Mouse (Mus musculus) forebrain, embryonic 11.5 days (tissue): ENCODE measurements around the gene Rps6kb2. TPM values are rescaled to one million over a fixed set of nuclear protein-coding genes. Genes with fewer than 3 reads are reported as not detected.

Experiments used
- ATAC-seq: fragments of 200-750 bp; cut with Nextera tagmentation; replicated peaks from 2 replicates; pipeline ENCODE4 v1.8.0; 2017; ENCODE audit warnings: moderate TSS enrichment; ENCODE audit not compliant: low FRiP score
- DNase-seq: peaks from one replicate; pipeline ENCODE4 v3.0.0-alpha.2; 2017; ENCODE audit warnings: low spot score
- H3K27ac ChIP-seq: fragments of 300-500 bp; sonication (generic); 2 replicates; pipeline ENCODE4 v1.5.1; 2014; ENCODE audit warnings: low read depth, low read length
- H3K27me3 ChIP-seq: fragments of 300-500 bp; sonication (generic); 2 replicates; pipeline ENCODE4 v1.6.1; 2014; ENCODE audit warnings: mild to moderate bottlenecking, low read length, mixed read lengths; ENCODE audit not compliant: control insufficient read depth, insufficient read depth
- H3K36me3 ChIP-seq: fragments of 300-500 bp; sonication (generic); 2 replicates; pipeline ENCODE4 v1.6.1; 2014; ENCODE audit warnings: mild to moderate bottlenecking, low read length, moderate library complexity, mixed read lengths; ENCODE audit not compliant: control insufficient read depth, insufficient read depth
- H3K4me1 ChIP-seq: fragments of 300-500 bp; sonication (generic); replicated peaks from 2 replicates; pipeline ENCODE4 v1.6.1; 2014; ENCODE audit warnings: low read length, mixed read lengths; ENCODE audit not compliant: control insufficient read depth, insufficient read depth
- H3K4me2 ChIP-seq: fragments of 300-500 bp; sonication (generic); 2 replicates; pipeline ENCODE4 v1.6.1; 2014; ENCODE audit warnings: low read depth, mild to moderate bottlenecking, low read length, moderate library complexity, mixed read lengths; ENCODE audit not compliant: severe bottlenecking
- H3K4me3 ChIP-seq: fragments of 300-500 bp; sonication (generic); 2 replicates; pipeline ENCODE4 v1.5.1; 2014; ENCODE audit warnings: low read depth, low read length
- H3K9ac ChIP-seq: fragments of 300-500 bp; sonication (generic); 2 replicates; pipeline ENCODE4 v1.6.1; 2014; ENCODE audit warnings: low read length
- H3K9me3 ChIP-seq: fragments of 300-500 bp; sonication (generic); 2 replicates; pipeline ENCODE4 v1.6.1; 2016; ENCODE audit warnings: low read length, mixed read lengths; ENCODE audit not compliant: control insufficient read depth
- WGBS: fragments of 180-500 bp; shearing (Covaris S2); extraction: QIAGEN DNeasy Blood & Tissue Kit; methylation state at CpG from one replicate; pipeline ENCODE4 v1.1.7; 2014; 5-methylcytosine and 5-hydroxymethylcytosine counted together
- polyA plus RNA-seq: library from polyadenylated mRNA; unstranded; fragments of >200 nt; fragmentation: Nextera tagmentation; extraction: Ambion mirVana; gene quantifications from 2 replicates; pipeline ENCODE4 v1.2.1, GENCODE M21; 2014

Gene Rps6kb2
- polyA plus RNA-seq, 1 experiment from 2014 or later, result 55.8 TPM

DNA sequence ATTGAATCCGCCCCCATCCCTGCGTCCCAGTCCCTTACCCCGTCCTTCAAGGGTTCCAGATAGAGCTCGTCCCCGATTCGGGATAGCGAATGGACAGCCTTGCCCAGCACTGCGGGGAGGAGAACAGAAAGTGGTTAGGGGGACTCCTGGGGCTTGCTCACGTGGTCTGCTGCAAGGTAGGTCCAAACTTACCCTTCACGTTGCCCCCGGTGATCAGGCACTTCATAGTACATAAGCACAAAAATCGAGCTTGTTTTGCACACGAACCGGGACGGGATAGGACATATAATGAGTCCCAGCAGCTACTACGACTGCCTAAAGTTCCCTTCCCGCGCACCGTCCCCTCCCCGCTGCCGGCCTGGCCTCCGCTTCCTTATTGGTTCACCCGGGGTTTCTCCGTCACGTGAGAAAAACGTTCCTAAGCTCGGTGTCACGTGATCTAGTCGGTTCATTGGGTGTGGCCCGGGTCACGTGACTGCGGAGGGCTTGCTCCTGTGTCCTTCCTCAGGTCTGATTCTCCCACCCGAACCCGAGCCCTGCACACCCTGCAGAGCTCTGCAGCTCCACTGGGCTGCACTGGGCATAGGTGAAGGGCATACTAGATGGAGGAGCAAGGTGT, 38.2 kb upstream of the Rps6kb2 start, which contains the start of gene Rad9a:
Gene Rad9a (minus strand): TSS at position 372 of the 619 bp plus-strand sequence.
- H3K4me1 ChIP-seq, result peaks cover 18% of the 10 kb centered on the region
- H3K9me3 ChIP-seq, result no peaks in the 10 kb centered on the region
- DNase-seq (peak; percentile 96), ATAC-seq (peak; percentile 89)
- H3K4me2 ChIP-seq, result peak within 1 kb of the TSS; percentile 97
- peak within 1 kb of the TSS; percentile 69 for H3K4me3 ChIP-seq
- WGBS, result under 1% methylated on average over 34 of the region's 34 CpGs
- H3K27ac ChIP-seq, result peak within 1 kb of the TSS; percentile 53; the same call in 1 of the 2 replicates
- H3K36me3 ChIP-seq, result peaks cover 4% of the 10 kb centered on the region; the same call in 1 of the 2 replicates
- H3K9ac ChIP-seq, result peak within 1 kb of the TSS; percentile 88
- H3K27me3 ChIP-seq, result no peaks in the 10 kb centered on the region

DNA sequence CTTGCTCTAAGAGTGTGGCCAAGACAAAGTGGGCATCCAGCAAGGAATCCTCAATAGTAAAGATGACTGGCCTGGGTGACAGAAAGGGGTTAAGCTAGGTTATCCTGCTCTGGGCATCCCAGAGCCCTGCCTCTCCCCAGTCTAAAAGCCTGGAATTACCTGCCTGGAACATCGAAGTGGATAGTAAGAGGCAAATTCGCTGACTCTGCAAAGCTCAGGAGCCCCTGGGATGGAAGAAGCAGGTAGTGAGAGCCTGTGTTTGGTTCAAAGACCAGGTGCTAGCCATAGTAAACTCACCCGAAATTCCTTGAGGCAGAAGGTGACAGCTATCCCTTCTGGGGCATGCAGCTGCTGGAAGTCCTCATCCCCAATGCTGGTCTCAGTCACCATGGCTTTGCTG, 34.0 kb upstream of the Rps6kb2 start:
- no peak overlapping the region for H3K9ac ChIP-seq
- H3K36me3 ChIP-seq, result peaks cover 18% of the 10 kb centered on the region
- 74% methylated on average over 3 of the region's 3 CpGs for WGBS

DNA sequence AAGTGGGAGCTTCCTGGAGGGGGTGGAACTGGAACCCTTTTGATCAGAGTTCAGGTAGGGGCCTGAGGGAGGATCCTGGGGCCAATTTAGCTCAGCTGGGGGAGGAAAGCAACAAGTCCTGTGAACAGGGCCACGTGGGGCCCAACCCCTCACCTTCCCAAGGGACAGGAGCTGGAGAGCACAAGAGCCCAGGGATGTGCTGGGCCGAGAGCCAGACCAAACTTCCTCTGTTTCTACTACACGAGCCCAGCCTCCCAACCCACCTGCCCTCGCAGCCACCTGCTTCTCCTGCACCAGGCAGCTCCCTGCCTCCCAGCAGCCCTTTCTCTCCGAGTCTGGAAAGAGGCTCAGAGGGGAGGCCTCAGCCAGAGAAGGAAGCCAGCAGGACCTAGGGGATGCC, 33.4 kb upstream of the Rps6kb2 start:
- Histone ChIP-seq H3K4me3 (no peak overlapping the region), H3K36me3 (peaks cover 18% of the 10 kb centered on the region)

More for the DNA sequence above, 34.0 kb upstream of the Rps6kb2 start:
- H3K27me3 ChIP-seq, result no peaks in the 10 kb centered on the region
- ATAC-seq, result no peak
- H3K4me1 ChIP-seq, result peaks cover 23% of the 10 kb centered on the region
- H3K4me2 ChIP-seq, result no peak overlapping the region
- no peak overlapping the region for H3K27ac ChIP-seq
- H3K9me3 ChIP-seq, result no peaks in the 10 kb centered on the region
- no peak overlapping the region for H3K4me3 ChIP-seq
- DNase-seq, result no peak

DNA sequence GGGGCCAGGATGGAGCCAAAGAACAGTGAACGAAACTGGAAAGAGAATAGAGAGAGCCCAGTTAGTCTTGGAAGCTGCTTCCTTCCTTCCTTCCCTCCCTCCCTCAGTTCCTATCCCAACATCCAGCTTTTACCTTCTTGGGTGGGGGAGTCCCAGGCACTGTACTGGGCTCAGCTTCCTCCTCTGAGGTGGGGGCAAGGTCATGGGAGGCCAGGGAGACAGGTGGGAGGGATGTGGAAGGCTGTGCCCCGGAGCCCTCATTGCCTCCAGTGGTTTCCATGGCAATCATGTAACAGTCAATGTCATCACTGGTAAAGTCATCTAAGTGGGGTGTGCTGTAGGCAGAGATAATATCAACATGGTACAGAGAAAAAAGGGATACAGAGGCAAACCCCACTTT, 32.9 kb upstream of the Rps6kb2 start:
- WGBS, result 70% methylated on average over 2 of the region's 2 CpGs
- Histone ChIP-seq H3K36me3 (peaks cover 18% of the 10 kb centered on the region), H3K9me3 (no peaks in the 10 kb centered on the region), H3K27me3 (no peaks in the 10 kb centered on the region), H3K4me2 (no peak overlapping the region), H3K4me1 (peaks cover 20% of the 10 kb centered on the region), H3K4me3 (no peak overlapping the region), H3K9ac (no peak overlapping the region), H3K27ac (no peak overlapping the region)
- ATAC-seq (no peak), DNase-seq (no peak)

More for the DNA sequence above, 33.4 kb upstream of the Rps6kb2 start:
- no peaks in the 10 kb centered on the region for H3K9me3 ChIP-seq
- H3K27me3 ChIP-seq, result no peaks in the 10 kb centered on the region
- ATAC-seq (no peak), DNase-seq (no peak)
- WGBS, result 72% methylated on average over 5 of the region's 5 CpGs
- H3K9ac ChIP-seq, result no peak overlapping the region
- H3K27ac ChIP-seq, result no peak overlapping the region
- peaks cover 17% of the 10 kb centered on the region for H3K4me1 ChIP-seq
- no peak overlapping the region for H3K4me2 ChIP-seq

DNA sequence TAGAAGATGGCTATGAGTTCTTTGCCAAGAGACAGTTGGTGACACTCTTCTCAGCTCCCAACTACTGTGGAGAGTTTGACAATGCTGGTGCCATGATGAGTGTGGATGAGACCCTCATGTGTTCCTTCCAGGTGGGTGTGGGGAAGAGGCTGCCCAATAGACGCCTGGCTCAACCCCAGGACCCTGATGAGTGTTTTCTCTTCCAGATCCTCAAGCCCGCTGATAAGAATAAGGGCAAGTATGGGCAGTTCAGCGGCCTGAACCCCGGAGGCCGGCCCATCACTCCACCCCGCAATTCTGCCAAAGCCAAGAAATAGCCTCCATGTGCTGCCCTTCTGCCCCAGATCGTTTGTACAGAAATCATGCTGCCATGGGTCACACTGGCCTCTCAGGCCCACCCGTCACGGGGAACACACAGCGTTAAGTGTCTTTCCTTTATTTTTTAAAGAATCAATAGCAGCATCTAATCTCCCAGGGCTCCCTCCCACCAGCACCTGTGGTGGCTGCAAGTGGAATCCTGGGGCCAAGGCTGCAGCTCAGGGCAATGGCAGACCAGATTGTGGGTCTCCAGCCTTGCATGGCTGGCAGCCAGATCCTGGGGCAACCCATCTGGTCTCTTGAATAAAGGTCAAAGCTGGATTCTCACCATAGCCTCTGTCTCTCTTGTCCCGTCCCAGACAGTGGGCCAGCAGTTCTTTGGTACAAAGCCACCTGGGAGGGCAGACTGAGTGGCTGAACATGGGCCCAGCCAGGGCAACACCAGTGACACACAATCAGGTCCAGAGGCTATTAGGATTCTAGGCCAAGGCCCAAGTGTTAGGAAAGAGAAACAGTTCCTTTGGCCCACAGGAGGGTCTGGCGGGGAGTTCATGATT, 31.9 kb upstream of the Rps6kb2 start:
- Histone ChIP-seq H3K4me3 (no peak overlapping the region), H3K27ac (no peak overlapping the region), H3K27me3 (no peaks in the 10 kb centered on the region), H3K9me3 (no peaks in the 10 kb centered on the region), H3K4me2 (no peak overlapping the region), H3K9ac (no peak overlapping the region), H3K36me3 (peaks cover 18% of the 10 kb centered on the region), H3K4me1 (peaks cover 11% of the 10 kb centered on the region)
- ATAC-seq (no peak), DNase-seq (no peak)
- WGBS, result 84% methylated on average over 12 of the region's 12 CpGs

DNA sequence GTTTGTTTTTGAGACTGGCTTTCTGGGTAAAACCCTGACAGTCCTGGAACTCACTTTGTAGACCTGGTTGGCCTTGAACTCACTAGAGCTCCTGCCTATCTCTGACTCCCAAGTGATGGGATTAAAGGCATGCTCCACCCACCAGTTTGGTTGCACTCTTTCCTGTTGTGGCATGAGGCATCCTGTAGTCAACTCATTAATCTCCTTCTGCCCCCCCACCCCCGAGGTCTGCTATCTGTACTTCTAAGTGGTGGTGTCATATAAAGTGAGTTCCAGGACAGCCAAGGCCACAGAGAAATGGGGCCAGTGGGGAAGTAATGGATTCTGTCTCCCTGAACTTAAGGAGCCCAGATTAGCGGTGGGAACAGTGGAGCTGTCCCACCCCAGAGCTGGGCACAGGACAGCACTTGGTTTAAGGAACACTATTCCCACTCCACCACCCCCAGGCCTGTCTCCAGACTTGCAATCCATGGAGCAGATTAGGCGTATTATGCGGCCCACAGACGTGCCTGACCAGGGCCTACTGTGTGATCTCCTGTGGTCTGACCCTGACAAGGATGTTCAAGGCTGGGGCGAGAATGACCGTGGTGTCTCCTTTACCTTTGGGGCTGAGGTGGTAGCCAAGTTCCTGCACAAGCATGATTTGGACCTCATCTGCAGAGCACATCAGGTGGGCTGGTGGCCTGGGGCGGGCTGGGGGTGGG, 31.0 kb upstream of the Rps6kb2 start:
- 91% methylated on average over 8 of the region's 8 CpGs for WGBS

DNA sequence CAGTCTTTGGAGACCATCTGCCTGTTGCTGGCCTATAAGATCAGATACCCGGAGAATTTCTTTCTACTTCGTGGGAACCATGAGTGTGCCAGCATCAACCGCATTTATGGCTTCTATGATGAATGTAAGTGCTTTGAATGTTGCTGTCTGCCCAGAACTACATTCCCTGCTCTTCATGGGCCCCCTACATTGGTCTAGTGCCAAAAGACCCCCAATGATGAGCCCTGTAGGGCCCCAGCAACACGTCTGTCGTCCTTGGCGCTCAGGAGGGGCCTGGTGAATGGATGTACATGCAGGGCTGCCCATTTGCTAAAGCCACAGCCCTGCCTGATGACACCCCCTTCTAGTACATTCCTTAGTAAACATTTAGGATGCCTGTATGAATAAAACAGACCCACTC, 30.0 kb upstream of the Rps6kb2 start:
- ATAC-seq, result no peak
- peak overlapping the region; percentile 97 for H3K9ac ChIP-seq
- no peak overlapping the region for H3K27ac ChIP-seq
- H3K9me3 ChIP-seq, result no peaks in the 10 kb centered on the region
- H3K4me3 ChIP-seq, result peak overlapping the region; percentile 89
- H3K27me3 ChIP-seq, result no peaks in the 10 kb centered on the region
- 73% methylated on average over 6 of the region's 6 CpGs for WGBS
- no peak for DNase-seq
- peaks cover 18% of the 10 kb centered on the region for H3K36me3 ChIP-seq
- peak overlapping the region; percentile 93 for H3K4me2 ChIP-seq
- H3K4me1 ChIP-seq, result peaks cover 10% of the 10 kb centered on the region

More for the DNA sequence above, 31.0 kb upstream of the Rps6kb2 start:
- H3K4me2 ChIP-seq, result no peak overlapping the region
- no peak overlapping the region for H3K4me3 ChIP-seq
- peaks cover 10% of the 10 kb centered on the region for H3K4me1 ChIP-seq
- DNase-seq (no peak), ATAC-seq (no peak)
- no peak overlapping the region for H3K9ac ChIP-seq
- H3K36me3 ChIP-seq, result peaks cover 18% of the 10 kb centered on the region
- H3K9me3 ChIP-seq, result no peaks in the 10 kb centered on the region
- H3K27ac ChIP-seq, result no peak overlapping the region
- no peaks in the 10 kb centered on the region for H3K27me3 ChIP-seq

DNA sequence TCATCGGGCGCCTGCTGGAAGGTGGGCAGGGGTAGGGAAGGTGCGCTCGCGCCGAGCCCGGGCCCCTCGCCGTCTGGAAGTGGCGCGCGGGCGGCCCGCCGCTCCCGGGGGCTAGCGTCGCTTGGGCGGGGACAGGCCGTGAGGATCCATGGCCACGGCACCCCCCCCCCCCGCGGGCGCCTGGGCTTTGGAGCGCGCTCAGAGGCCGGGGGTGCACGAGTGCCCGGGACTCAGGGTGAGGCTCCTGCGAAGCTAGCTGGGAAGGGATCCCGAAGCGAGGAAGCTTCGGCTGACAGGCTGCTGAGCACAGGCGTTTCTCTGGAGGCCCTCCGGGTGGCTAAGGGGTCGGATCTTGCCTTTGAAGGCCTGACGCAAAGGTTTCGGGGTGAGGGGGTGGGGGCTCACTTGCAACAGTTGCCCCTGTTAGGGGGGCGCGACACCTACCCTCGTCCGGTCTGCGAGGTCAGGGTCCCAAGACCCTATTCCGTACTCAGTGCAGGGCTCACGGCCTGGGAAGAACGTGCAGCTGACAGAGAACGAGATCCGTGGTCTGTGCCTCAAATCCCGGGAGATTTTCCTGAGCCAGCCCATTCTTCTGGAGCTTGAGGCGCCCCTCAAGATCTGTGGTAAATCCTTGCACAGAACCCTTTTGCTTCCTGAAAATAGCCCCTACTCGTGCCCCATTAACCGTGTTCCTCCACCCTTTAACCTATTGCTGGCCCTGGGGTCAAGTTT, 29.3 kb upstream of the Rps6kb2 start:
- peak overlapping the region; percentile 89 for H3K4me3 ChIP-seq
- H3K9ac ChIP-seq, result peak overlapping the region; percentile 97
- 1% methylated on average over 52 of the region's 52 CpGs for WGBS
- H3K4me1 ChIP-seq, result peaks cover 10% of the 10 kb centered on the region
- H3K36me3 ChIP-seq, result peaks cover 18% of the 10 kb centered on the region
- H3K27ac ChIP-seq, result peak overlapping the region; percentile 71; the same call in 1 of the 2 replicates
- no peaks in the 10 kb centered on the region for H3K9me3 ChIP-seq
- DNase-seq (no peak), ATAC-seq (no peak)
- H3K27me3 ChIP-seq, result no peaks in the 10 kb centered on the region
- peak overlapping the region; percentile 93 for H3K4me2 ChIP-seq
